Mouse (Mus musculus) stomach, postnatal 0 days (tissue): ENCODE measurements around the gene Fam162b. TPM values are rescaled to one million over a fixed set of nuclear protein-coding genes. Genes with fewer than 3 reads are reported as not detected.

ENCODE experiments used
- ATAC-seq: fragments of 200-750 bp; cut with Nextera tagmentation; 2 replicates; pipeline ENCODE4 v1.8.0; 2017; ENCODE audit not compliant: low FRiP score, low TSS enrichment
- DNase-seq: peaks from one replicate; pipeline ENCODE4 v3.0.0-alpha.2; 2016; ENCODE audit warnings: low spot score
- H3K27ac ChIP-seq: fragments of 300-500 bp; sonication (generic); replicated peaks from 2 replicates; pipeline ENCODE4 v1.5.1; 2014; ENCODE audit warnings: mild to moderate bottlenecking, control low read depth
- H3K27me3 ChIP-seq: fragments of 300-500 bp; sonication (generic); 2 replicates; pipeline ENCODE4 v1.6.1; 2014; ENCODE audit warnings: low read length; ENCODE audit not compliant: control insufficient read depth, insufficient read depth
- H3K36me3 ChIP-seq: fragments of 300-500 bp; sonication (generic); 2 replicates; pipeline ENCODE4 v1.6.1; 2014; ENCODE audit warnings: low read length, mixed read lengths; ENCODE audit not compliant: control insufficient read depth, insufficient read depth
- H3K4me1 ChIP-seq: fragments of 300-500 bp; sonication (generic); replicated peaks from 2 replicates; pipeline ENCODE4 v1.6.1; 2014; ENCODE audit warnings: antibody characterized with exemption; ENCODE audit not compliant: control insufficient read depth, insufficient read depth
- H3K4me2 ChIP-seq: fragments of 300-500 bp; sonication (generic); replicated peaks from 2 replicates; pipeline ENCODE4 v1.6.1; 2014; ENCODE audit warnings: low read depth, mild to moderate bottlenecking, control low read depth, moderate library complexity
- H3K4me3 ChIP-seq: fragments of 300-500 bp; sonication (generic); 2 replicates; pipeline ENCODE4 v1.5.1; 2014; ENCODE audit warnings: low read depth, low read length, control low read depth
- H3K9ac ChIP-seq: fragments of 300-500 bp; sonication (generic); 2 replicates; pipeline ENCODE4 v1.6.1; 2014; ENCODE audit warnings: mild to moderate bottlenecking, low read length, control low read depth, mixed read lengths
- H3K9me3 ChIP-seq: fragments of 300-500 bp; sonication (generic); 2 replicates; pipeline ENCODE4 v1.6.1; 2016; ENCODE audit warnings: low read length; ENCODE audit not compliant: control insufficient read depth
- CTCF ChIP-seq: IDR thresholded peaks from 2 replicates; pipeline ENCODE4 v1.5.1; 2016; ENCODE audit warnings: antibody characterized with exemption, low read depth, mild to moderate bottlenecking, moderate library complexity
- EP300 ChIP-seq: optimal IDR thresholded peaks from 2 replicates; pipeline ENCODE3; 2016; ENCODE audit warnings: antibody characterized with exemption
- WGBS: fragments of 180-500 bp; shearing (Covaris S2); extraction: QIAGEN DNeasy Blood & Tissue Kit; methylation state at CpG from one replicate; pipeline ENCODE4 v1.1.7; 2014; 5-methylcytosine and 5-hydroxymethylcytosine counted together
- polyA plus RNA-seq: library from polyadenylated mRNA; unstranded; fragments of >200 nt; fragmentation: Nextera tagmentation; extraction: Ambion mirVana; gene quantifications from 2 replicates; pipeline ENCODE4 v1.2.1, GENCODE M21; 2015

Fam162b gene
- polyA plus RNA-seq, 1 experiment from 2014 or later, result 30.2 TPM

- Histone ChIP-seq H3K9me3 (no peaks in the 10 kb centered on the region), H3K27ac (no peak overlapping the region), H3K4me1 (no peaks in the 10 kb centered on the region), H3K9ac (peak overlapping the region; percentile 23; the same call in 1 of the 2 replicates), H3K27me3 (no peaks in the 10 kb centered on the region), H3K4me3 (peak overlapping the region; percentile 39), H3K4me2 (peak overlapping the region; percentile 68), H3K36me3 (no peaks in the 10 kb centered on the region)
- TF ChIP-seq CTCF (peak; percentile 84), EP300 (no peak)
- 2% methylated on average over 16 of the region's 16 CpGs for WGBS
- ATAC-seq (peak; percentile 82; the same call in 1 of the 2 replicates), DNase-seq (peak; percentile 78)
Measured at GRCm38 (mm10) chr10:51553348-51554123, 36.8 kb downstream of the Fam162b start.

Other genes starting within 250 kb of the Fam162b start
- 0.77 TPM in 1 of 2 replicates, not detected in the other for gene Gm49339, start 109.9 kb downstream of the Fam162b start, polyA plus RNA-seq
- gene Lilr4b, start 109.9 kb downstream of the Fam162b start, polyA plus RNA-seq, result 0.45 and 0.61 TPM in 2 replicates
- gene Lilrb4a, start 99.6 kb downstream of the Fam162b start, polyA plus RNA-seq, result 1.0 and 2.4 TPM in 2 replicates
- gene Gprc6a, start 40.9 kb upstream of the Fam162b start, polyA plus RNA-seq, result 0.05 and 0.11 TPM in 2 replicates
- 0.29 and 0.53 TPM in 2 replicates for gene Rfx6, start 87.2 kb upstream of the Fam162b start, polyA plus RNA-seq